Mouse (Mus musculus) embryo, embryonic 11.5 days (tissue): ENCODE measurements at regions not wholly inside any gene's neighbourhood (a gene's known extent, or its start where the extent isn't known, plus 50 kb on each side); places are given as distances from the start of the nearest gene placed in this dataset.

Source experiments
- DNase-seq: peaks from one replicate; pipeline ENCODE4 v3.0.0-alpha.2; 2012; ENCODE audit warnings: low read depth, low spot score

DNA sequence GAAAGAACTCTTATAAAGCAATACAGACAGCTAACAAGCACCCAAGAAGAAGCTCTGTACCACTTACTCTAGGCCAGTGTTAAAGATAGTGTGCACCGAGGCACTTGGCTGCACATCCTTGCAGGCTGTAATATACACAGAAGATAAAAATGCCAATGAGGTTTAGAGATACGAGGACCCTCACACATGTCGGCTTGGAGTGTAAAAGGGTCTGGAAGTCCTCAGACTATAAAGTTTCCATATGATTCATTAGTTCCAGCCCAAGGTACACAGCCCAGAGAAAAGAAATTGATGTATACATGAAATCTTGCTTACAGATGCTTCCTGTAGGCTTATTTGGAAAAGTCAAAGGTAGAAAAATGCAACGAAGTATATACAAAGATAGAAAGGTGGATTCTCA is 800.3 kb upstream of the Lrrc6 start:
- no peak for DNase-seq

DNA sequence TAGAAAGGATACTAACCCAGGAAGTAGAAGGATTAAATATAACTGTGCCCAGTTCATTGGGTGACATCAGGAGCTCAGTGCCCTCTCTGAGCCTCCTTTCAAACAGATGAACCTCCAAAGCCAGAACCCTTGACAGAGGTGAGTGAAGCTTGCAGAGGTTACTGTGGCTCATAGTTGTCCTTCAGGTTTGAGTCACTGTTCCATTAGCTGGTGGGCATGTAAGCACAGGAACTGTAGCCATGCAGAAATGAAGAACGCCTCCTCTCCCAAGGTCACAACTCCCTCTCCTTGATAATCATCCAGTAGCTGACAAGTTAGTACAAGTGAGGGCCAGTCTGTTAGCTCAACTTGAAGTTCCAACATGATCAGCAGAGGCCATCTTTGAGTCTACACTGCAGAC is 794.1 kb upstream of the Lrrc6 start:
- DNase-seq = no peak

DNA sequence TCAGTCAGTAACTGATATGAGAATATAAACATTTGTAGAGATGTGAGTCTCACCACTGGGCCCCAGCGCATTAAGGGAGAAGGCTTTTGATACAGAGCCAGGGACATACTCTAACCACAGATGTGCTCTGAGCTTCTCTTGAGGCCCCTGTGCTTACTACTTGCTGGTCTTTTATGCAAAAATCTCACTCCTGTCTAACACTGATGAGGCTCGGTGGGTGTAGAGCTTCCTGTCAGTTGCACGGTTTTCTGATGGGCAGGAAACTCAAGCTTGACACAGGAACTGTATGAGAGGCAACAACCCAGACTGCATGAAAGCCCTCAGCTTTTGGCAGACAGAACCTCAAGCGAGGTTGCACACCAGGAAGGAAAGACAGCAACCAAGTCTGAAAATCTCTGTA is 789.0 kb upstream of the Lrrc6 start:
- DNase-seq = no peak

DNA sequence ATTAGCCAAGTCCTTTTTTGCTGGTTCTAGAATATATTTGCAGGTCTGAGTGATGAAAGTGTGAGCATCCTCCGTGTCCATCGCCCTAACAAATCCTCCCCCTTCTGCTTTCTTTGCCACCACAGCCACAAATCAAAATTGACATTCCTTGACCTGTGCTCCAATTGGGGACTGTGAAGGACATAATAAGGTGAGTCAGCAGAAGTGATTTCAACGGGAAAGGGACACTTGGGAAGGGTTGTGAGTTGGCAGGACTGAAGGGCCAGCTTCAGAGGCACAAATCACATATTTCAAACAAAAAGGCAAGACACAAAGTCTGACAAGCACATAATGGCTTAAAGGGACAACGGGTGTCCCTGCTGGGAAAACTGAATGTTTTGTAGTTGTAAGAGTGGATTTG is 784.2 kb upstream of the Lrrc6 start:
- DNase-seq = no peak

DNA sequence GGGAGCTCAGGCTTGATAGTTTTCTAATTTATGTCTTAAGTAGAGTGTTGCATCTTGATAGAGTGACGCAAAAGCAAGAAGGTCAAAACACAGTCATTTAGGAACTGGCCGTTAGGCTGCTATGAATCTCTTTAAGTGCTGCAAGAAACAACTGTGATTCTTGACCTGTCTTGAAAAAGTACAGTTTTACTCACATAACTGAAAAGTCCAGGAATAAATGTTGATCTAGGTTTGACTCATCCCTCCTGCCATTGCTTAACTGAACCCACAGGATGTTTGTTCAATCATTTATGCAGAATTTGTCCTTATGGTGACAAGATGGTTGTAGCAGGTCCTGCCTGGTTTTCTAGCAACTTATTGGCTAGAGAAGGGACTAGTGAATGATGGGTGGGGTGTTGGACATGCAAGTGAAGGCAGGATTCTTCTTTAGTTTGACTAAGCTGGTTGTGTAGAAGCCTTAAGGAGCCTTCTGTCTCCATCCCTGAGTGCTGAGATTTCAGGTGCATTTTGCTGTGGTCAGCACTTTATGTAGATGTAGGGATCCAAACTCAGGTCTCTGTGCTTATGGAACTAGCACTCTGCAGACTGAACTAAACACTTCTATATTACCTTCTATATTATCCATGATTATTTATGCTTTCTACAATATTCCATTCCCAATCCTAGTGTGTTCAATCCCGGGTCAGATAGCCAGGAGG is 782.7 kb upstream of the Lrrc6 start:
- DNase-seq = no peak

DNA sequence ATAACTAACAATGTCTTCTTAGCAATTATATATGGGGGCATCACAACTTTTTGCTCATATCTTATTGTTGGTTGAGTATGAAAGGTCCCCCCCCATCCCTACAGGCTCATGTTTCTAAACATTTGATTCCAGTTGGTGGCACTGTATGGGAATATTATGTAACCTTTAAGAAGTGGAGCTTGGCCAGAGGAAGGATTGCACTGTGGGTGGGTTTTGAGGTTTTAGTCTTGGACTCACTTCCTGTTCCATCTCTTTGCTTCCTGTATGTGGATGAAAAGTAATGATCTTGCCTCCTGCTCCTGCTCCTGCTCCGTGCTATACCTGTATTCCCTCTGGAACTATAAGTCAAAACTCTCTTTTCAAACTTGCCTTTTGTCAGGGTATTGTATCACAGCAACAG is 778.2 kb upstream of the Lrrc6 start:
- no peak for DNase-seq

DNA sequence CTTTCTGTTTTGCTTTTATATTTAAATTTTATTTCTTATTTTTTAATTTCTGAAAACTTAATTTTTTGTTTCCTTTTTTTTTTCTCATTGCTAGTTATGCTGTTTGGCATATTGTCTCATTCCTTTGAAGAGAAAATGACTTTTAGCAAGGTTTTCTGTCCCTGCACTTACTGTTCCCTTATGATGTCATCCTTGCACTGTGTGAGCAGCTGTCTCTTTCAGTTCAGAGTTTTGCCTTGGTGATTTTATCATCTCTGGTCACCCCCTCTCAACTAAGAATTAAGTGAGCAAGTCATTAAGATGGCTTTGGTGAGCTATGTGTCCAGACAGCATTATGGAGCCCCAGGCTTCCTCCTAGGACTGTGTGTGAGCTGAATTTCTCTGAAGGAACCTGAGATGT is 774.3 kb upstream of the Lrrc6 start:
- no peak for DNase-seq

DNA sequence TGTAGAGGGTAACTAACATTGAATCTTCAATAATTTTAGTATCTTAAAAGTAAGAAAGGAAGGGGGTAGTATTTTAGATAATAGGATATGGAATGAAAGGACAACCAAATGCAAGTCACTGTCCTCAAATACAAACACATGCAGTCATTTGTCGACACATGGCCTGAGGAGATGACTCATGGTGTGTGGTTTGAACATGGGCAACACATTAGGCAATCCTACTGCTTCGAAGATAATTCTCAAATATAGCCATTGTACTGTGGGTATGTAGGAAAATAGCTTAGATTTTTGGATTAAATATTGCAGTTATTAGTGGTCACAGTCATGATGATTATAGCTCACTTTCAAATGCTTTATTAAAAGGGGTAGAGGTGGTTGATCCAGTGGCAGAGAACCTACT is 771.7 kb upstream of the Lrrc6 start:
- DNase-seq = no peak

DNA sequence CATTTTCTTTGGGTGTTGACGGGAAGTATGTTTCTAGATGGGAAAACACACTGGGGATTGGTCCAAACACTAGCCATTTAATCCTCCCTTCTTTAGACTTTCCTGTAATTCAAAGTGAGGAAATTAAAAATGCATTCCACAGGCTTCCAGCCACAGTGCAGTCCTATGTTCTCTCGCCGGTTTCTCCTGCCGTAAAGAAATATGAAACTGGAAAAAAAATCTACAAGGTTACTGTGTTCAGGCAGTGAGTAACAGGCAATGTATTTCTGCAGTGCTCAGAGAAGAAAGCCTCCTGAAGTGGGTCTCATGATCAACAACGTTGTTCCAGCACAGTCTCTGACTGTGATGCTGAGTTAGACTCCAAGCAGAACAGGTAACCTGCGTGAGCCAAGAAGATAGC is 763.0 kb upstream of the Lrrc6 start:
- DNase-seq = no peak

DNA sequence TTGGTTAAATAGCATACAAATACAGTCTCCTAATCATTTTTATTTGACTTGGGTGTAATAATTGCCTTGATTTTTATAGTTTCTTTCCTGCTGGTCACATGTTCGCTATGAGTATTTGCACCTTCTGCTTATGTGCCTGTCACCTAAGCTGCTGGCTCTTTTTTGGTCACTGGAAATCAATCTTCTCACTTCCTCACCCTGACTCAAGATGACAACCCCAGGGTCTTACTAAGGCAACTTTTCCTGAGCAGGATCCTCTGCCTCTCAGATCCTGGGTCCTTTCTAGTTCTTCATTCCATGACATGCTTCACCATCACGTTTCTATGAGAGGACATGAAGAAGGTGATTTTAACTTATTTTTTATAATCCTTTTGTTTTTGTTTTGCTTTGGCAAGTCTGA is 762.6 kb upstream of the Lrrc6 start:
- DNase-seq = no peak

DNA sequence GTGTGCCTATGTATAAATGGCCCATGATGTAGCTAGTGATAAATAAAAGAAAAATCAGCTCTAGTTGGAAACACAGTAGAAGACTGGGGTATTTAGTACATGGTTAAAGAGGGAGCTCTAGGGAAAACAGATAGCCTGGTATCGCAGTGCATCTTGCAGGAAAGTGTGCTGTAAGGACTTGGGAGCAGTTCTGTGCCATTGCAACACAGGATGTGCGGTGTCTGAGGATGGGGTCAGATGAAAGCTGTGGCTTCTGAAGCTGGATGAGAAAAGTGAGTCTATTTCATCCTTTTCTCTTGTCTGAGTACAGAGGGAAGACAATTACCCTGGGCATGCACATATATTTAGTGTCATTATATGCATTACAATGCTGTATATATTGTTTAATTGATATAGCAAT is 761.6 kb upstream of the Lrrc6 start:
- no peak for DNase-seq

DNA sequence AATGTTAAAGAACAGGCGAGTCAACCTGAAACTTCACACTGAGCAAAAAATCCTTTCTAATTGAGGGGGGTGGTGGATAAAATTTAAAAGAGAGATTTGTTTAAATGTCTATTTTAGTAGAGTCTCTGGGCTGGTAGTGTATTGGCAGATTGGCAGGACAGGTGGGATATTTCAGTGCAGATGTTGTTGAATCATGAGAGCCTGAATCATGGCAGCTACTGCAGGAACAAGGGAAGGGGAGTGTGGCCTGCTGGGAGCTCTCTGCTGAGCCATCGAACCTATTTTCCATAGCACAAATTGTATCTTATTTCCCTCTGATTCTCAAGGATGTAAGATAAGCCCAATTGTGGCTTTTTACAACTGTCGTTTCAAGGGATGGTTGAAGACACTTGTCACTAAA is 760.0 kb upstream of the Lrrc6 start:
- DNase-seq = no peak

DNA sequence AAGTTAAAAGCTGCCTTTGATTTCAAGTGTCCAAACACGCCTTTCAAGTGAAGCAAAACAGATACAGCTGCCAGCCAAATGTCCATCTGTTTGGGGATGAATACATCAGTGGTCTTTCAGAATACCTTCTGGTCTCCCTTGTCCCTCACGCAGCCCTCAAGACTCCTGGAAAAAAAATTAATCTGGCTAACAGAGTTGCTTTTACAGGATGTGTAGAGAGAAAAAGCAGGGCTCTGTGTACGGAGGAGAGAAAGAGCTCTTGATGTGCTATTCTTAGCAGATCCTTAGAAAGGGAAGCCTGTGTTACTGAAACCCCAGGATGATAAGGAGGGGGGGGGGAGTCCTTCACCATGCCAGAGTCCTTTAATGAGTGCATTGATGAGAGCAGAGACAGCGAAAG is 748.4 kb upstream of the Lrrc6 start:
- DNase-seq = no peak

DNA sequence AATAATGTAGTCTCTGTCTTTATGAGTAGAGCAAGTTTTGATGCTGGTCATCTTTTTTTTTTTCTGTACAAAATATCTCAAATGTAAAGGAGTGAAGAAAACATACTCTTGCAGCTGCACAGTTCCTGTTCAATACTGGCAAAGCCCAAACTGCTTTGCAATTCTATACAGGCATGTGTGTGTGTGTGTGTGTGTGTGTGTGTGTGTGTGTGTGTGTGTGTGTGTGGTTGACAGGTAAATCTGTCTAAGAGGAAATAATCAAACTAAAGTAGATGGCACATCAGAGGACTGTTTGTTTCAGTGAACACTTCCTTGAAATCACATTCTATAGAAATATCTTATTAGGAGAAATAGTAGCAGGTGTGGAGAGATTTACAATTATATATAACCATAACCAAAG is 747.8 kb upstream of the Lrrc6 start:
- DNase-seq = no peak

DNA sequence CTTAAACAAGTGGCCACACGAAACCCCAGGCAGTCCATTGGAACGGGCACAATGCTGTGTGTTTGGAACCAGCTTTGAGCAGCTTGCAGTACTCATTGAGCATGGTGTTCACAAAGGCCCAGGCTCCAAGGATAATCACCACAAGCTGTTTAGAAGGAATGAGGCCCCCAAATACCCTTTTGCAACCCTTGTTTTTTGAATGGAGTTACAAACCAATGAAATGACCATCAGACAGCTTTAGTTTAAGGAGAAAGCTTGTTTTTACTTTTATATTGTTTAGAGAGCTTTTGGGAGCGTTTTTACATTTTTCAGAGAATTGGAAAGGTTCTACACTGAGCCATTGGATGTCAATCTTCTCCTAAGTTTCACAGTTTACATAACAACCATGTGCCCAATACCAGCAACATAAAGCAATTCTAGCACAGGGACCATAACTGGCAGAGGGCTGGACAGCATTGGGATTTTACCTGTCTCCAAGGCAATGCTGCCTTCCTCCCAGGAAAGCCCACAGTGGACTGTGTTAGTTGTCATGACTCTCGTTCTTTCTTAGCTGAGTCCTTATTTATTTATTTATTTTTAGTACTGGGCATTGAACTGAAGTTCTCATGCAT is 745.1 kb upstream of the Lrrc6 start:
- DNase-seq = no peak

DNA sequence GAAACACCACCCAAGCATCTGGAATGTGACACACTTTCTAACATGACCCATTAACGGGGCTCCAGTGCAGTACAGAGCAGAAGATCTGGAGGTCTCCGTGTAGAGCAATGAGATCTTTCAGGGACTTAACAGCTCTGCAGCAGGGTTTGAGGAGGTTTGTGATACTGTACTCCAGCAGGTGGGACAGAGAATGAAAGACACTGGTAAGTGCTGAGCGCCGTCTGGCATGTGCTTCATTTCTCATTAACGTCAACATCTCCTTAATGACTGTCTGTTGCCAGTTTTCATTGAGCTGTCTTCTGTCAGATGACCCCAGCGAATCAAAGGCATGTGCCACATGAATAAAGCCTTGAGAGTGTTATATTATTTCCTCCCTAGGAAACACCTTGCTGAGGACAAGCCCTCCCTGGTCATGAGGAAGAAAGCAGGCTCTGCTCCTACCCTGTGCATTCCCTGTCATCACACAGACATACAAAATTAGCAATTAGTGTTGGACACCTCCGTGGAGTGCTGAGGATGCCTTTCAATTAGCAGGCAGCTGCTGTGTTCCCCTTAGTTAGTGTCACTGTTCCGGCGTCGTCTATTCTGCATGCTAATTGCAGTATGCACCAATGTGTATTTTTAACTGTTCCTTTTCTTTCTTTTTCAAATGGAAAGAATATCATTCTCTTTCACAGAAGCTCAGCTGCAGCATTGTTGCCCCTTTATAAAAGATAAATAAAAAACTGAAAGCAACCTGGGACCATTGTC is 744.4 kb upstream of the Lrrc6 start:
- DNase-seq = no peak

DNA sequence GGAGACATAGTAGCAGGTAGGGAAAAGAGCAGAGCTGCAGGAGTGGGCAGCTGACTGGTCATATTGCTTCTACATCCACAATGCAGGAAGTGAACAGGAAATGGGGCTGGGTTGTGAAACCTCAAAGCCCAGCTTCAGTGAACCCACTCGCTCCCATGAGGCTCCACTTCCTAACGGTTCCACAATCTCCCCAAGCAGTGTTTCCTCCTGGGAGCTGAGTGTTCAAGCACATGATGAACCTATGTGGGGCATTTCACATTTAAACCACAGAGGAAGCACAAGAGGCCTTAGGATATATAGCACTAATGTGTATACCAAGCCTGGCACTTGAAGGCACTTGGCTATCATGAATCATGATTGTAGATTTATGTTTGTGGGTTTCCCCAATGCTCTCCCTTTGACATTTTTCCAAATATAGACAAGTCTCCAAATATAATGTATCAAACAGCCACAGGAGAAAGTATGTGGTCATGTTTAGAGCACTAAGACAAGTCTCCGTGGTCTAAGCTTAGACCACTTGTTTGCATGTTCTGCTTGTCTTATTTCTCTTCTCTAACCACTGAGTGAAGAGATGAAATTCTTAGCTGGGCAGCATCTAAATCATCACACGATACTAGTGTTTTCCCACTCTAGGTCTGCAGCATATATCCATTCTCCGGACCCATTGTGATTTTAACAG is 734.5 kb upstream of the Lrrc6 start:
- no peak for DNase-seq

DNA sequence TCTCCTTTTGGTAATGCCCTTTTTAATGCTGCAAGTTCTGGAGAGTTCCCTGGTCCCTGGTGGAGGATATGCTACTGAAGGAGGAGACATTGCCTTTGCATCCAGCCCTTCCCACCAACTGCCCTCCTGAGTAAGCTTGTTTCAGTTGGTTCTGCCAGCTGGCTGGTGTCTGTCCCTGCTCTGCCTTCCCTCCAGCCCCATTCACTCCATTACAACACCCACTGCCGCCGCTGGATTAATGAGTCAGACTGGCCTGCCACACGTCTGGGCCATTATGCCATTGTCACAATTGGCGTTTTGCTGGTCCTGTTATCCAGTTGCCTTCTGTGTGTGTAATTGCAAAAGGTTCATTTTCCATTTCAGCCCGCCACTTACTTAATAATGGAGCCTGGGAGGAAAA is 728.6 kb upstream of the Lrrc6 start:
- no peak for DNase-seq

DNA sequence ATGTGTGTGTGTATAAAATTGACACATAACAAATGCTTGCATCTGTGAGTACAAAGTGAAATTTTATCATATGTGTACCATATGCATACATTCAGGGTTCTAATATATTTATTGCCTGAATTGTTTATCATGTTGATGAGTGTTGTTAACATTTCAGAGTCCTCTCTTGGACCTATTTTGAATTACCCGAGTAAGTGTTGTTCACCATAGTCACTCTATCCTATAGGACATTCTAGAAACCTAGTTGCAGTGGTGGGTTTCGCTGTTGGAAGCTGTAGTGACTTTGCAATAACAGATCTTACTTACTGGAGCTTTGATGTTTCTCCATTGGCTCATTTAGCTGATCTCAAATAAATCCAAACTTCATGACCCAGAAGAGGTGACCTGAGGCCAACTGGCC is 727.9 kb upstream of the Lrrc6 start:
- no peak for DNase-seq

DNA sequence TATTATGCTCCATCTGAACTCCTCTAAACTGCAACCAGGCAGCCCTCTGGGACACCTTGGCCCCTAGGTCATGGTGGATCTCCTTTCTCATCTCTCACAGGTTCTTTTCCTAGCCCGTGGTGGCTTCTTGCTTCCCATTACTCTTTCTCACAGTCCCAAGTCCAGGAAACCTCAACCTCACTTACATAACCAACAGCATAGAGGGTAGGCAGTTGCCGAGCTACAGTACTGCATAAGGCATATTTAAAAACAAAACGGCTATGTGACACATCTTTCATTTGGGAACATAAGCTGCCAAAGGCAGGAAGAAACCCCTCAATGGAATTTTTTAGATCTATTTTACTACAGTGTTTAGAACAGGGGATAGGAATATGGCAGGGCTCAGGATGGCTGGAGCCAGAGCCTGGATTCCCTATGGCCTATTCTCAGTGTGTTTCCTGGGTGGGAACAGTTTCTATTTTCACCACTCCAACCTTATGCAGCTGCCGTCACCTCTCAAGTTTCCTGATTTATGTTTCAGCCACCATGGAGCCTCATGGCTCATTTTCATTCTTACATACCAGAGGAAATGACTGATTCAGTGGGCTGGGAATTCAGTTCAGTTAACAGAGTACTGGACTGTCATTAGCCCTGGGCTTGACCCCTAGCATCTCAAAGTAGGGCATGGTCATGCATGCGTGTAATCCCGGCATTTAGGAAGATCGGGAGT is 726.9 kb upstream of the Lrrc6 start:
- DNase-seq = peak; percentile 23

DNA sequence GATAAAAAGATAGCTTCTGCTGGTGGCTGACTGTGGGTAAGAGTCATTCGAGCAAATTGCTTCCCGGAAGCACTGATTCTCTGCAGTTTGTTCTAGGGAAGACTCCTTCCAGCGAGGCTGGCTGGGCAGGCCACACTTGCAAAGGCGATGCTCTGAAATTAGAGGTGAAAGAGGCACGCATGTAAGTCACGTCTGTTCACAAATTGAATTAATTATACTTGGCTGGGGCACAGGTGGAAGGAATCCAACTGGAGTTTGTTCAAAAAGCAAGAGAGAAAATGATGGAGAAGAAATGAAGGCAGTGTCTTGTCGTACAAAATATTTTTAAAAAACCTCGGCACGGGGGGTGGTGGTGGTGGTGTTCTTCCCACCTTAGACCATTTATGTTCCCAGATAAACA is 726.2 kb upstream of the Lrrc6 start:
- DNase-seq = no peak
